Mouse (Mus musculus): Measurements from ENCODE around the gene Hira. TPM values are rescaled to one million over a fixed set of nuclear protein-coding genes. Genes with fewer than 3 reads are reported as not detected.
"Not testable (repeated sequence)": the region's sequence is repeated elsewhere in the genome, so short reads cannot be mapped to it uniquely, and the experiment has no call there.

Gene Hira
- polyA plus RNA-seq, 1 experiment: 43.8 TPM

GRCm38 (mm10) chr16:18963486-18963885 lies 86.6 kb downstream of the Hira start:
- Histone ChIP-seq H3K79me2 (ENCODE audit: control insufficient read depth, insufficient read depth) (no peaks in the 10 kb centered on the region), H3K27me3 (ENCODE audit: control insufficient read depth, insufficient read depth, insufficient read length) (no peaks in the 10 kb centered on the region), H3ac (ENCODE audit: control insufficient read depth, insufficient read length, low read depth) (no peak overlapping the region), H3K79me3 (ENCODE audit: low read depth) (peaks cover 2% of the 10 kb centered on the region), H3K4me3 (ENCODE audit: insufficient read depth, poor library complexity, severe bottlenecking) (no peak overlapping the region), H3K36me3 (ENCODE audit: control insufficient read depth, insufficient read depth) (peaks cover 56% of the 10 kb centered on the region)
- TF ChIP-seq MAX (IDR thresholded peaks at IDR 0.05) (no peak), MYOG (IDR thresholded peaks at IDR 0.05; ENCODE audit: control insufficient read depth, extremely low read depth, insufficient read length) (no peak), MYOD1 (IDR thresholded peaks at IDR 0.05; ENCODE audit: control insufficient read depth, insufficient read length, low read depth) (no peak), CEBPB (IDR thresholded peaks at IDR 0.05; ENCODE audit: low read depth) (no peak)

GRCm38 (mm10) chr16:18969420-18970128 lies 92.7 kb downstream of the Hira start:
- no peaks in the 10 kb centered on the region for H3K27me3 ChIP-seq (ENCODE audit: control insufficient read depth, insufficient read depth, insufficient read length)
- H3K36me3 ChIP-seq (ENCODE audit: control insufficient read depth, insufficient read depth): peaks cover 48% of the 10 kb centered on the region
- no peak overlapping the region for H3K4me3 ChIP-seq (ENCODE audit: insufficient read depth, poor library complexity, severe bottlenecking)
- no peak for TF ChIP-seq CTCF (IDR thresholded peaks at IDR 0.05; ENCODE audit: control insufficient read depth, insufficient read depth, insufficient read length)
- no peak for TF ChIP-seq MYOG (IDR thresholded peaks at IDR 0.05; ENCODE audit: control insufficient read depth, extremely low read depth, insufficient read length)
- TF ChIP-seq MYOD1 (IDR thresholded peaks at IDR 0.05; ENCODE audit: control insufficient read depth, insufficient read length, low read depth): no peak
- TF ChIP-seq USF1 (IDR thresholded peaks at IDR 0.05; ENCODE audit: low read depth): no peak
- no peak for TF ChIP-seq CEBPB (IDR thresholded peaks at IDR 0.05; ENCODE audit: low read depth)
- TF ChIP-seq FOSL1 (IDR thresholded peaks at IDR 0.05; ENCODE audit: insufficient read depth, low read length, poor library complexity, severe bottlenecking): no peak
- TF ChIP-seq MAX (IDR thresholded peaks at IDR 0.05): no peak
- H3K79me3 ChIP-seq (ENCODE audit: low read depth): peaks cover 2% of the 10 kb centered on the region
- H3ac ChIP-seq (ENCODE audit: control insufficient read depth, insufficient read length, low read depth): no peak overlapping the region
- no peaks in the 10 kb centered on the region for H3K79me2 ChIP-seq (ENCODE audit: control insufficient read depth, insufficient read depth)

- H3ac ChIP-seq (ENCODE audit: control insufficient read depth, insufficient read length, low read depth): no peak overlapping the region
- H3K36me3 ChIP-seq (ENCODE audit: control insufficient read depth, insufficient read depth): peaks cover 37% of the 10 kb centered on the region
- H3K79me2 ChIP-seq (ENCODE audit: control insufficient read depth, insufficient read depth): no peaks in the 10 kb centered on the region
- no peaks in the 10 kb centered on the region for H3K27me3 ChIP-seq (ENCODE audit: control insufficient read depth, insufficient read depth, insufficient read length)
- H3K79me3 ChIP-seq (ENCODE audit: low read depth): no peaks in the 10 kb centered on the region
- no peak overlapping the region for H3K4me3 ChIP-seq (ENCODE audit: insufficient read depth, poor library complexity, severe bottlenecking)
- TF ChIP-seq FOSL1 (IDR thresholded peaks at IDR 0.05; ENCODE audit: insufficient read depth, low read length, poor library complexity, severe bottlenecking) (no peak), MYOD1 (IDR thresholded peaks at IDR 0.05; ENCODE audit: control insufficient read depth, insufficient read length, low read depth) (no peak), USF1 (IDR thresholded peaks at IDR 0.05; ENCODE audit: low read depth) (no peak), CEBPB (IDR thresholded peaks at IDR 0.05; ENCODE audit: low read depth) (no peak), MAX (IDR thresholded peaks at IDR 0.05) (no peak), MYOG (IDR thresholded peaks at IDR 0.05; ENCODE audit: control insufficient read depth, extremely low read depth, insufficient read length) (no peak), CTCF (IDR thresholded peaks at IDR 0.05; ENCODE audit: control insufficient read depth, insufficient read depth, insufficient read length) (no peak)
Measured at GRCm38 (mm10) chr16:18970837-18971236, 94.0 kb downstream of the Hira start.

GRCm38 (mm10) chr16:18975665-18976064 lies 98.8 kb downstream of the Hira start:
- not testable (repeated sequence) for H3ac ChIP-seq (ENCODE audit: control insufficient read depth, insufficient read length, low read depth); H3K4me3 ChIP-seq (ENCODE audit: insufficient read depth, poor library complexity, severe bottlenecking); H3K36me3 ChIP-seq (ENCODE audit: control insufficient read depth, insufficient read depth); H3K27me3 ChIP-seq (ENCODE audit: control insufficient read depth, insufficient read depth, insufficient read length); H3K79me3 ChIP-seq (ENCODE audit: low read depth); H3K79me2 ChIP-seq (ENCODE audit: control insufficient read depth, insufficient read depth)

GRCm38 (mm10) chr16:18976315-18976714 lies 99.5 kb downstream of the Hira start:
- no peak overlapping the region for H3ac ChIP-seq (ENCODE audit: control insufficient read depth, insufficient read length, low read depth)
- TF ChIP-seq USF1 (IDR thresholded peaks at IDR 0.05; ENCODE audit: low read depth): no peak
- TF ChIP-seq MAX (IDR thresholded peaks at IDR 0.05): no peak
- TF ChIP-seq CEBPB (IDR thresholded peaks at IDR 0.05; ENCODE audit: low read depth): no peak
- TF ChIP-seq MYOG (IDR thresholded peaks at IDR 0.05; ENCODE audit: control insufficient read depth, extremely low read depth, insufficient read length): no peak
- TF ChIP-seq CTCF (IDR thresholded peaks at IDR 0.05; ENCODE audit: control insufficient read depth, insufficient read depth, insufficient read length): no peak
- no peak for TF ChIP-seq FOSL1 (IDR thresholded peaks at IDR 0.05; ENCODE audit: insufficient read depth, low read length, poor library complexity, severe bottlenecking)
- TF ChIP-seq MYOD1 (IDR thresholded peaks at IDR 0.05; ENCODE audit: control insufficient read depth, insufficient read length, low read depth): no peak
- no peaks in the 10 kb centered on the region for H3K27me3 ChIP-seq (ENCODE audit: control insufficient read depth, insufficient read depth, insufficient read length)
- no peaks in the 10 kb centered on the region for H3K79me3 ChIP-seq (ENCODE audit: low read depth)
- H3K79me2 ChIP-seq (ENCODE audit: control insufficient read depth, insufficient read depth): no peaks in the 10 kb centered on the region
- H3K36me3 ChIP-seq (ENCODE audit: control insufficient read depth, insufficient read depth): peaks cover 2% of the 10 kb centered on the region
- H3K4me3 ChIP-seq (ENCODE audit: insufficient read depth, poor library complexity, severe bottlenecking): no peak overlapping the region

- H3K4me3 ChIP-seq (ENCODE audit: insufficient read depth, poor library complexity, severe bottlenecking): no peak overlapping the region
- no peaks in the 10 kb centered on the region for H3K27me3 ChIP-seq (ENCODE audit: control insufficient read depth, insufficient read depth, insufficient read length)
- no peaks in the 10 kb centered on the region for H3K79me2 ChIP-seq (ENCODE audit: control insufficient read depth, insufficient read depth)
- H3K36me3 ChIP-seq (ENCODE audit: control insufficient read depth, insufficient read depth): no peaks in the 10 kb centered on the region
- no peak overlapping the region for H3ac ChIP-seq (ENCODE audit: control insufficient read depth, insufficient read length, low read depth)
- TF ChIP-seq USF1 (IDR thresholded peaks at IDR 0.05; ENCODE audit: low read depth) (no peak), MAX (IDR thresholded peaks at IDR 0.05) (no peak), MYOG (IDR thresholded peaks at IDR 0.05; ENCODE audit: control insufficient read depth, extremely low read depth, insufficient read length) (no peak), FOSL1 (IDR thresholded peaks at IDR 0.05; ENCODE audit: insufficient read depth, low read length, poor library complexity, severe bottlenecking) (no peak), CEBPB (IDR thresholded peaks at IDR 0.05; ENCODE audit: low read depth) (no peak), CTCF (IDR thresholded peaks at IDR 0.05; ENCODE audit: control insufficient read depth, insufficient read depth, insufficient read length) (no peak), MYOD1 (IDR thresholded peaks at IDR 0.05; ENCODE audit: control insufficient read depth, insufficient read length, low read depth) (no peak)
- no peaks in the 10 kb centered on the region for H3K79me3 ChIP-seq (ENCODE audit: low read depth)
Measured at GRCm38 (mm10) chr16:18986381-18986780, 109.5 kb downstream of the Hira start.
